Mouse (Mus musculus) naive thymus-derived CD4-positive, alpha-beta T cell, adult 2 months (primary cell): ENCODE results near the gene Lama4.
A peak's percentile ranks its signal among the peaks of the same experiment; 100 is the strongest.

ENCODE experiments used
- DNase-seq: peaks from one replicate; pipeline ENCODE4 v3.0.0-alpha.2; 2011; ENCODE audit warnings: low read depth

Lama4 gene

GRCm38 (mm10) chr10:38965075-38965781 is at the start of gene Lama4:
Gene Lama4, plus strand, starts transcription at chr10:38965515.
- no peak for DNase-seq

- no peak for DNase-seq
Observed at GRCm38 (mm10) chr10:38916027-38916617, 49.2 kb upstream of the Lama4 start.

GRCm38 (mm10) chr10:38928940-38929697 is 36.2 kb upstream of the Lama4 start:
- no peak for DNase-seq

GRCm38 (mm10) chr10:38944701-38945100 is 20.6 kb upstream of the Lama4 start:
- no peak for DNase-seq

- DNase-seq, result no peak
Observed at GRCm38 (mm10) chr10:38961920-38962319, 3.4 kb upstream of the Lama4 start.

GRCm38 (mm10) chr10:38964719-38965074 is 618 bp upstream of the Lama4 start:
- DNase-seq, result no peak

GRCm38 (mm10) chr10:38965857-38966256 is 542 bp downstream of the Lama4 start:
- peak; percentile 5 for DNase-seq

GRCm38 (mm10) chr10:38966646-38967045 is 1.3 kb downstream of the Lama4 start:
- no peak for DNase-seq

- no peak for DNase-seq
Observed at GRCm38 (mm10) chr10:38968326-38969072, 3.2 kb downstream of the Lama4 start.

GRCm38 (mm10) chr10:38969543-38969942 is 4.2 kb downstream of the Lama4 start:
- no peak for DNase-seq

- no peak for DNase-seq
Observed at GRCm38 (mm10) chr10:38969975-38970374, 4.7 kb downstream of the Lama4 start.

- no peak for DNase-seq
Observed at GRCm38 (mm10) chr10:38972221-38972946, 7.1 kb downstream of the Lama4 start.

GRCm38 (mm10) chr10:38973016-38973415 is 7.7 kb downstream of the Lama4 start:
- DNase-seq, result no peak

- DNase-seq, result no peak
Observed at GRCm38 (mm10) chr10:38978195-38978594, 12.9 kb downstream of the Lama4 start.

- DNase-seq, result no peak
Observed at GRCm38 (mm10) chr10:38979699-38980098, 14.4 kb downstream of the Lama4 start.

- DNase-seq, result no peak
Observed at GRCm38 (mm10) chr10:38980980-38981379, 15.7 kb downstream of the Lama4 start.

- no peak for DNase-seq
Observed at GRCm38 (mm10) chr10:38984358-38985075, 19.2 kb downstream of the Lama4 start.

- DNase-seq, result no peak
Observed at GRCm38 (mm10) chr10:38986053-38986452, 20.7 kb downstream of the Lama4 start.

- DNase-seq, result no peak
Observed at GRCm38 (mm10) chr10:38992827-38993226, 27.5 kb downstream of the Lama4 start.

GRCm38 (mm10) chr10:38993632-38994424 is 28.5 kb downstream of the Lama4 start:
- DNase-seq, result no peak
